Comparison of ENCODE assay signal across 8 mouse cellular contexts in genomic region chr3:70104828-70105399, GRCm38 (mm10).
DNase-seq lines count a peak whose midpoint lies in the region; ATAC-seq and TF ChIP-seq lines count a peak whose summit lies in the region.

No protein-coding gene starts in this region.

- no peak overlapping the region for H3K4me3 ChIP-seq in thymus, adult 2 months (ENCODE audit: control insufficient read depth, insufficient read depth, low read length)
- peak overlapping the region; percentile 61 for H3K4me3 ChIP-seq in gastrocnemius, adult 2 months
- H3K4me3 ChIP-seq in intestine, embryonic 16.5 days (ENCODE audit: low read length) = peak overlapping the region; percentile 55

- H3K9ac ChIP-seq in intestine, embryonic 16.5 days (ENCODE audit: low read depth, low read length) = peak overlapping the region; percentile 68

- no peaks in the 10 kb centered on the region for H3K36me3 ChIP-seq in thymus, adult 2 months (ENCODE audit: control insufficient read depth, insufficient read depth, low read length)
- no peaks in the 10 kb centered on the region for H3K36me3 ChIP-seq in intestine, embryonic 16.5 days (ENCODE audit: control insufficient read depth, insufficient read depth, low read length)

- DNase-seq in thymus, adult 2 months = peak; percentile 4
- no peak for DNase-seq in thymus, adult 18-20 months
- DNase-seq in cerebellum, postnatal 4 days (ENCODE audit: low spot score in 2 of 2) = peak; percentile 32 to 73
- peak; percentile 45 for DNase-seq in gastrocnemius, adult 2 months
- DNase-seq in left cerebral cortex, postnatal 25 days (ENCODE audit: low spot score in 2 of 2) = peak; percentile 69 to 81
- peak; percentile 25 for DNase-seq in skeletal muscle tissue, adult 2 months (ENCODE audit: low read depth, low spot score)

- H3K27me3 ChIP-seq in thymus, adult 2 months (ENCODE audit: control insufficient read depth, insufficient read depth, low read length) = no peaks in the 10 kb centered on the region
- no peaks in the 10 kb centered on the region for H3K27me3 ChIP-seq in intestine, embryonic 16.5 days (replicated peaks; ENCODE audit: control insufficient read depth, insufficient read depth, low read length)

- WGBS in thymus, adult 2 months = 15% methylated on average over 7 of the region's 7 CpGs
- WGBS in intestine, embryonic 16.5 days = 14% methylated on average over 7 of the region's 7 CpGs

- H3K9me3 ChIP-seq in intestine, embryonic 16.5 days (ENCODE audit: control insufficient read depth, low read length) = no peaks in the 10 kb centered on the region

- no peak for TF ChIP-seq POLR2A in thymus, adult 2 months (IDR thresholded peaks at IDR 0.05; ENCODE audit: control insufficient read depth, extremely low read depth, insufficient read depth, low read length, poor library complexity)

- ATAC-seq in intestine, embryonic 16.5 days = peak; percentile 58; the same call in 1 of the 2 replicates
- peak; percentile 61 for ATAC-seq in megakaryocyte-erythroid progenitor cell, adult 5-6 weeks (replicated peaks; ENCODE audit: low FRiP score, low TSS enrichment, poor library complexity, severe bottlenecking)

- intact Hi-C loops in gastrocnemius, adult 2 months (cut with DNase I) = loop anchor here (5.0 kb wide), 1 partner anchor 302 kb away; no protein-coding TSS in a partner anchor
- intact Hi-C loops in left cerebral cortex, postnatal 25 days (cut with DNase I) = loop anchor here (5.0 to 10.0 kb wide), 4 partner anchors 320 to 987 kb away; no protein-coding TSS in a partner anchor

- H3K27ac ChIP-seq in thymus, adult 2 months (ENCODE audit: control insufficient read depth, insufficient read depth, low read length) = no peak overlapping the region
- H3K27ac ChIP-seq in gastrocnemius, adult 2 months = no peak overlapping the region
- H3K27ac ChIP-seq in intestine, embryonic 16.5 days (ENCODE audit: low read length) = no peak overlapping the region

- peak overlapping the region; percentile 97 for H3K4me2 ChIP-seq in intestine, embryonic 16.5 days (ENCODE audit: low read depth, low read length)

- TF ChIP-seq CTCF in thymus, adult 2 months (IDR thresholded peaks at IDR 0.05; ENCODE audit: borderline replicate concordance, control insufficient read depth, extremely low read depth, insufficient read depth, low read length, poor library complexity) = no peak
- peak; percentile 76 for TF ChIP-seq CTCF in gastrocnemius, adult 2 months (IDR thresholded peaks at IDR 0.05)

- peaks cover 2% of the 10 kb centered on the region; the same call in 1 of the 2 replicates for H3K4me1 ChIP-seq in thymus, adult 2 months (replicated peaks; ENCODE audit: control insufficient read depth, insufficient read depth, low read length)
- no peaks in the 10 kb centered on the region for H3K4me1 ChIP-seq in intestine, embryonic 16.5 days (ENCODE audit: control insufficient read depth, insufficient read depth, low read length)

Comparison
In these comparisons a context has a peak if more than half of its experiments do, and no peak if none do; other contexts are left out.
1. DNase-seq: peak in thymus, adult 2 months (single experiment), cerebellum, postnatal 4 days (2 of 2), gastrocnemius, adult 2 months (single experiment), left cerebral cortex, postnatal 25 days (2 of 2) and skeletal muscle tissue, adult 2 months (single experiment); none in thymus, adult 18-20 months (0 of 2).